ENCODE assay signal across 32 mouse cellular contexts in genomic region chr2:130602195-130602594, GRCm38 (mm10). TPM values are rescaled to one million over a fixed set of nuclear protein-coding genes. Genes with fewer than 3 reads are reported as not detected.
DNase-seq lines count a peak whose midpoint lies in the region; ATAC-seq and TF ChIP-seq lines count a peak whose summit lies in the region.
"Had no signal": no experiment of that assay in that cellular context is flagged by ENCODE, and none has a peak within 500 bp of the region (broad histone marks: within the 10 kb centered on the region; RNA-seq: fewer than 3 reads in every experiment).

No protein-coding gene starts in this region.

- no peaks in the 10 kb centered on the region for H3K9me3 ChIP-seq in lung, embryonic 14.5 days (ENCODE audit: low read depth, low read length)
- H3K9me3 ChIP-seq: embryonic facial prominence, embryonic 10.5 days; embryonic facial prominence, embryonic 13.5 days; forebrain, embryonic 13.5 days; hindbrain, embryonic 10.5 days; hindbrain, embryonic 13.5 days had no signal

- DNase-seq in lung, embryonic 14.5 days: peak; percentile 79
- DNase-seq in lung, adult 18-20 months: no peak
- DNase-seq in lung, postnatal 10 days: peak; percentile 70
- peak; percentile 32 for DNase-seq in lung, postnatal 36 days
- no peak for DNase-seq in thymus, postnatal 0 days (ENCODE audit: low spot score)
- no peak for DNase-seq in heart, postnatal 4 days
- DNase-seq: adrenal gland, adult 8-10 months; adrenal gland, postnatal 25 days; cerebellum, adult 11-12 months; cerebellum, adult 8-10 months; cerebellum, postnatal 10 days; cerebellum, postnatal 36 days; embryo, embryonic 11 days; gastrocnemius, postnatal 10 days; heart, adult 11 months had no signal

- no peaks in the 10 kb centered on the region for H3K27me3 ChIP-seq in lung, embryonic 14.5 days (ENCODE audit: insufficient read depth, low read length)
- H3K27me3 ChIP-seq: embryonic facial prominence, embryonic 13.5 days; forebrain, embryonic 13.5 days; hindbrain, embryonic 13.5 days had no signal

- no peak overlapping the region for H3K27ac ChIP-seq in lung, embryonic 14.5 days (ENCODE audit: low read depth)
- H3K27ac ChIP-seq: embryonic facial prominence, embryonic 10.5 days; embryonic facial prominence, embryonic 13.5 days; forebrain, embryonic 13.5 days; hindbrain, embryonic 10.5 days; hindbrain, embryonic 13.5 days; hindbrain, postnatal 0 days had no signal

- TF ChIP-seq CTCF in lung, embryonic 14.5 days (IDR thresholded peaks at IDR 0.05; ENCODE audit: low read depth): no peak

- 64% methylated on average over 4 of the region's 4 CpGs for WGBS in lung, embryonic 14.5 days

- ATAC-seq in lung, embryonic 14.5 days (ENCODE audit: insufficient read depth): peak; percentile 75; the same call in 1 of the 2 replicates
- ATAC-seq: activated CD4-positive, CD25-positive, alpha-beta regulatory T cell, adult 4 months; forebrain, embryonic 13.5 days; forebrain, embryonic 16.5 days; hindbrain, postnatal 0 days had no signal

- H3K36me3 ChIP-seq in lung, embryonic 14.5 days (ENCODE audit: insufficient read depth): peaks cover 42% of the 10 kb centered on the region

- no peak overlapping the region for H3K4me2 ChIP-seq in lung, embryonic 14.5 days
- H3K4me2 ChIP-seq: embryonic facial prominence, embryonic 13.5 days; forebrain, embryonic 13.5 days; heart, embryonic 11.5 days; hindbrain, embryonic 13.5 days had no signal

- no peaks in the 10 kb centered on the region for H3K4me1 ChIP-seq in lung, embryonic 14.5 days (ENCODE audit: insufficient read depth)
- H3K4me1 ChIP-seq: embryonic facial prominence, embryonic 10.5 days; embryonic facial prominence, embryonic 13.5 days; forebrain, embryonic 13.5 days; hindbrain, embryonic 10.5 days; hindbrain, embryonic 13.5 days had no signal

- H3K9ac ChIP-seq in lung, embryonic 14.5 days: no peak overlapping the region
- H3K9ac ChIP-seq: embryonic facial prominence, embryonic 13.5 days; forebrain, embryonic 13.5 days; hindbrain, embryonic 13.5 days had no signal

- no peak overlapping the region for H3K4me3 ChIP-seq in lung, embryonic 14.5 days (ENCODE audit: low read depth, low read length)
- H3K4me3 ChIP-seq: embryonic facial prominence, embryonic 10.5 days; embryonic facial prominence, embryonic 13.5 days; erythroblast, embryonic 14.5 days; forebrain, embryonic 13.5 days; hindbrain, embryonic 10.5 days; hindbrain, embryonic 13.5 days had no signal

RNA-seq across cellular contexts. Expression of gene Avp, which starts 19.8 kb away (rescaled TPM):
- not detected in 2 replicates for polyA plus RNA-seq in lung, embryonic 14.5 days (2014; fragmentation: Nextera tagmentation; extraction: Ambion mirVana)
- polyA plus RNA-seq in thymus, postnatal 0 days (2015; fragmentation: Nextera tagmentation; extraction: Ambion mirVana): 1.6 and 2.7 TPM in 2 replicates
- 1 to 10 TPM in 1 of 2 experiments, under 1 TPM in 1; 0.83 to 1.5 TPM for total RNA-seq in heart, postnatal 4 days (2021)
- total RNA-seq: adrenal gland, adult 8-10 months; adrenal gland, postnatal 25 days; ES-E14; gastrocnemius, adult 18-20 months; gastrocnemius, postnatal 4 days had no signal
- polyA plus RNA-seq: activated CD4-positive, CD25-positive, alpha-beta regulatory T cell, adult 4 months; embryonic facial prominence, embryonic 10.5 days; embryonic facial prominence, embryonic 13.5 days; erythroblast, embryonic 14.5 days; heart, embryonic 14.5 days; hindbrain, embryonic 10.5 days; hindbrain, embryonic 13.5 days had no signal

RNA-seq across cellular contexts. Expression of gene Oxt, which starts 26.2 kb away (rescaled TPM):
- polyA plus RNA-seq in lung, embryonic 14.5 days (2014; fragmentation: Nextera tagmentation; extraction: Ambion mirVana): not detected in 2 replicates
- polyA plus RNA-seq in thymus, postnatal 0 days (2015; fragmentation: Nextera tagmentation; extraction: Ambion mirVana): 0.55 and 1.3 TPM in 2 replicates
- total RNA-seq in heart, postnatal 4 days (2021): not detected
- total RNA-seq: adrenal gland, adult 8-10 months; adrenal gland, postnatal 25 days; gastrocnemius, adult 18-20 months; gastrocnemius, postnatal 10 days; gastrocnemius, postnatal 4 days; heart, adult 8-10 months; heart, postnatal 25 days had no signal
- polyA plus RNA-seq: activated CD4-positive, CD25-positive, alpha-beta regulatory T cell, adult 4 months; embryonic facial prominence, embryonic 10.5 days; embryonic facial prominence, embryonic 13.5 days; erythroblast, embryonic 14.5 days; forebrain, embryonic 13.5 days; heart, embryonic 11.5 days; heart, embryonic 14.5 days; heart, postnatal 0 days; hindbrain, embryonic 10.5 days; hindbrain, embryonic 13.5 days; hindbrain, postnatal 0 days had no signal

RNA-seq across cellular contexts. Expression of gene Fastkd5, which starts 27.6 kb away (rescaled TPM):
- polyA plus RNA-seq in lung, embryonic 14.5 days (2014; fragmentation: Nextera tagmentation; extraction: Ambion mirVana): 18.3 and 18.6 TPM in 2 replicates
- 13.6 and 16.7 TPM in 2 replicates for polyA plus RNA-seq in thymus, postnatal 0 days (2015; fragmentation: Nextera tagmentation; extraction: Ambion mirVana)
- total RNA-seq in heart, postnatal 4 days (2021): 1 to 10 TPM; 8.1 to 9.2 TPM

RNA-seq across cellular contexts. Expression of gene Ubox5, which starts 27.6 kb away (rescaled TPM):
- 12.4 and 12.6 TPM in 2 replicates for polyA plus RNA-seq in lung, embryonic 14.5 days (2014; fragmentation: Nextera tagmentation; extraction: Ambion mirVana)
- polyA plus RNA-seq in thymus, postnatal 0 days (2015; fragmentation: Nextera tagmentation; extraction: Ambion mirVana): 8.6 and 9.3 TPM in 2 replicates
- 1 to 10 TPM; 5.5 TPM for total RNA-seq in heart, postnatal 4 days (2021)

RNA-seq across cellular contexts. Expression of gene Mrps26, which starts 38.7 kb away (rescaled TPM):
- polyA plus RNA-seq in lung, embryonic 14.5 days (2014; fragmentation: Nextera tagmentation; extraction: Ambion mirVana): 88.6 and 93.1 TPM in 2 replicates
- 140 and 150 TPM in 2 replicates for polyA plus RNA-seq in thymus, postnatal 0 days (2015; fragmentation: Nextera tagmentation; extraction: Ambion mirVana)
- 10 to 100 TPM; 78.0 to 86.6 TPM for total RNA-seq in heart, postnatal 4 days (2021)

Comparison
In these comparisons a context has a peak if more than half of its experiments do, and no peak if none do; other contexts are left out.
1. DNase-seq: peak in lung, embryonic 14.5 days (single experiment), lung, postnatal 10 days (single experiment) and lung, postnatal 36 days (single experiment); none in lung, adult 18-20 months (0 of 2), thymus, postnatal 0 days (single experiment) and heart, postnatal 4 days (single experiment).